Mouse (Mus musculus): ENCODE measurements around the gene Oasl2. TPM values are rescaled to one million over a fixed set of nuclear protein-coding genes. Genes with fewer than 3 reads are reported as not detected.

The Oasl2 gene
- polyA plus RNA-seq (2014; fragmentation: Illumina TruSeq; extraction: RNeasy Lipid Tissue Mini Kit (QIAGEN cat#74804); ENCODE audit: low read depth, low replicate concordance): 20.2 TPM

GRCm38 (mm10) chr5:114896688-114897373 is at the start of gene Oasl2:
Gene Oasl2, plus strand, starts transcription at chr5:114896936.

GRCm38 (mm10) chr5:114853364-114853763 is 43.4 kb upstream of the Oasl2 start, which contains the start of gene 4930519G04Rik:
Gene 4930519G04Rik, plus strand, starts transcription at chr5:114853664.

GRCm38 (mm10) chr5:114858582-114858981 is 38.2 kb upstream of the Oasl2 start, which contains the start of gene Gm9936:
Gene Gm9936, minus strand, starts transcription at chr5:114858682.

GRCm38 (mm10) chr5:114922998-114923473 is 26.3 kb downstream of the Oasl2 start, which contains the start of gene Oasl1:
Gene Oasl1, plus strand, starts transcription at chr5:114923240.

GRCm38 (mm10) chr5:114942074-114942765 is 45.5 kb downstream of the Oasl2 start, which contains the start of gene 2210016L21Rik:
Gene 2210016L21Rik, plus strand, starts transcription at chr5:114942158.

Other genes starting within 250 kb of the Oasl2 start
- gene Trpv4, start 238.5 kb upstream of the Oasl2 start, polyA plus RNA-seq (2014; fragmentation: Illumina TruSeq; extraction: RNeasy Lipid Tissue Mini Kit (QIAGEN cat#74804); ENCODE audit: low read depth, low replicate concordance): 13.2 TPM
- gene Gltp, start 206.0 kb upstream of the Oasl2 start, polyA plus RNA-seq (2014; fragmentation: Illumina TruSeq; extraction: RNeasy Lipid Tissue Mini Kit (QIAGEN cat#74804); ENCODE audit: low read depth, low replicate concordance): 68.7 TPM
- 11.3 TPM for gene Tchp, start 189.2 kb upstream of the Oasl2 start, polyA plus RNA-seq (2014; fragmentation: Illumina TruSeq; extraction: RNeasy Lipid Tissue Mini Kit (QIAGEN cat#74804); ENCODE audit: low read depth, low replicate concordance)
- gene Ankrd13a, start 122.3 kb upstream of the Oasl2 start, polyA plus RNA-seq (2014; fragmentation: Illumina TruSeq; extraction: RNeasy Lipid Tissue Mini Kit (QIAGEN cat#74804); ENCODE audit: low read depth, low replicate concordance): 52.9 TPM
- 27.9 TPM for gene Git2, start 121.4 kb upstream of the Oasl2 start, polyA plus RNA-seq (2014; fragmentation: Illumina TruSeq; extraction: RNeasy Lipid Tissue Mini Kit (QIAGEN cat#74804); ENCODE audit: low read depth, low replicate concordance)
- gene 1500011B03Rik, start 73.5 kb upstream of the Oasl2 start, polyA plus RNA-seq (2014; fragmentation: Illumina TruSeq; extraction: RNeasy Lipid Tissue Mini Kit (QIAGEN cat#74804); ENCODE audit: low read depth, low replicate concordance): 171 TPM
- 0.60 TPM for gene 4930519G04Rik, start 43.3 kb upstream of the Oasl2 start, polyA plus RNA-seq (2014; fragmentation: Illumina TruSeq; extraction: RNeasy Lipid Tissue Mini Kit (QIAGEN cat#74804); ENCODE audit: low read depth, low replicate concordance)
- gene Gm9936, start 38.3 kb upstream of the Oasl2 start, polyA plus RNA-seq (2014; fragmentation: Illumina TruSeq; extraction: RNeasy Lipid Tissue Mini Kit (QIAGEN cat#74804); ENCODE audit: low read depth, low replicate concordance): not detected
- 1.5 TPM for gene Oasl1, start 26.3 kb downstream of the Oasl2 start, polyA plus RNA-seq (2014; fragmentation: Illumina TruSeq; extraction: RNeasy Lipid Tissue Mini Kit (QIAGEN cat#74804); ENCODE audit: low read depth, low replicate concordance)
- gene 2210016L21Rik, start 45.2 kb downstream of the Oasl2 start, polyA plus RNA-seq (2014; fragmentation: Illumina TruSeq; extraction: RNeasy Lipid Tissue Mini Kit (QIAGEN cat#74804); ENCODE audit: low read depth, low replicate concordance): 23.8 TPM
- 0.71 TPM for gene Hnf1a, start 74.2 kb downstream of the Oasl2 start, polyA plus RNA-seq (2014; fragmentation: Illumina TruSeq; extraction: RNeasy Lipid Tissue Mini Kit (QIAGEN cat#74804); ENCODE audit: low read depth, low replicate concordance)
- 31.1 TPM for gene Sppl3, start 114.2 kb downstream of the Oasl2 start, polyA plus RNA-seq (2014; fragmentation: Illumina TruSeq; extraction: RNeasy Lipid Tissue Mini Kit (QIAGEN cat#74804); ENCODE audit: low read depth, low replicate concordance)
- gene Gm10401, start 201.4 kb downstream of the Oasl2 start, polyA plus RNA-seq (2014; fragmentation: Illumina TruSeq; extraction: RNeasy Lipid Tissue Mini Kit (QIAGEN cat#74804); ENCODE audit: low read depth, low replicate concordance): not detected
- 67.3 TPM for gene Acads, start 222.4 kb downstream of the Oasl2 start, polyA plus RNA-seq (2014; fragmentation: Illumina TruSeq; extraction: RNeasy Lipid Tissue Mini Kit (QIAGEN cat#74804); ENCODE audit: low read depth, low replicate concordance)
- 56.1 TPM for gene Unc119b, start 238.0 kb downstream of the Oasl2 start, polyA plus RNA-seq (2014; fragmentation: Illumina TruSeq; extraction: RNeasy Lipid Tissue Mini Kit (QIAGEN cat#74804); ENCODE audit: low read depth, low replicate concordance)

Data from adipose tissue, adult 10 weeks (tissue).